Mouse (Mus musculus): ENCODE data around the gene Exoc6b. TPM values are rescaled to one million over a fixed set of nuclear protein-coding genes. Genes with fewer than 3 reads are reported as not detected.

Gene Exoc6b
- 35.4 TPM for polyA plus RNA-seq (2017; shearing (Covaris generic))

DNA sequence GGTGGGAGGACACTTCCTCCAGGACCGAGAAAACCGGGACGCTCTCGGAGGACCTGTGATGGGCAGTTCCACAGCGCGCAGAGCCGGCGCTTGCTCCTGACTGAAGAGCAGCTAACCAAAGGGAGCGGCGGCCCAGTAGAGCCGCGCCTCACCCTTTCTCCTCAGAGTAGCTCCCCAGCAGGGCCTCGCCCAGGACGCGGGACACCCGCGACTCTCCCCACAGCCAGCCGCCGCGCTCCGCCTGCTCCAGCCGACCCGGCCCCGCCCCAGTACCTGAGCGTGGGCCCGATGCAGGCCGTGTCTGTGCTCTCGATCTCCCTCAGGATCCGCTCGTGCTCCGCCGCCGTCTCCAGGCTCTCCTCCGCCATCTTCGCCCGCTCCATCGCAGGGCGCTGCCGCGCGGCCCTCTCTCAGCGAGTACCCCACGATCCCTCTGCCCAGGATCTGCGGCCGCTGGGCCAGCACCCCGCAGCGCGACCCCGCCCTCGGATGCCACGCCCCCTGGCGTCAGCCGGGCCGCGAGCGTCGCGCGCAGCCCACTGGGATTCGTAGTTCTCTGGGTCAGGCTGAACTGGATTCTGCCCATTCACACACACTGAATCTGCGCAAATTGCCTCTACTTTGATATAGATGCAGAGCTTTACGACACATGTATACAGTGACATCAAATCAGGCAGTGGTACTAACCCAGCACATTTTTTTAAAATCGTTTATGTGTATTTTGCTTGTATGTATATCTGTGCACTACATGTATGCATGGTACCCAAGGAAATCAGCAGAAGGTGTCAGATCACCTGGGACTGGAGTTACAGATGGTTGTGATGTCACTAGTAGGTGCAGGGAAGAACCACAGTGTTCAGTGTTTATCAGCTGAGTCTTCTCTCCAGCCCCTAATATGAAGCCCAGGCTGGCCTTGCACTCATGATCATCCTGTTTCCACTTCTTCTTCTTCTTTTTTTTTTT lies at the start of gene Exoc6b:
Gene Exoc6b (minus strand): TSS at position 491 of the 963 bp plus-strand sequence.

DNA sequence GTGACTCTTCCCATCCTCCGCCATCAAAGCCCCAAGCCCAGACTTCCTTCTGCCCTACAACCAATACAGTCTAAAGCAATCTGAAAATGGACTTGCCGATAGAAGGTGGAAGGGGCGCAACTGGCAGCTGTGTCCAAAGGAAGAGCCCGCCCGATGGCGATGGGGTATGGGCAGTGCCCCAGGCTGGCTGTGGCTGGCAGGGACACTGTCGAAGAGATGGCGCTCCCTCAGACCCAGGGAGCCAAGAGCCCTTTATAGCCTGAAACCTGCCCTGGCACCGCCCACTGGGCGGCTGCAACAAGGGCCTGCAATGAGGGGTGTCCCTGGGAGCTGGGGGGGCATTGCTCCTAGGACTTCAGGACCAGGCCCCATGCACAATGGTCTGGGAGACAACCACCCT lies 475.6 kb downstream of the Exoc6b start, which contains the start of gene Cyp26b1:
Gene Cyp26b1 (minus strand): TSS at position 216 of the 400 bp plus-strand sequence.

Other genes starting within 250 kb of the Exoc6b start
- 48.0 TPM for gene Spr, start 68.3 kb upstream of the Exoc6b start, polyA plus RNA-seq (2017; shearing (Covaris generic))
- gene Emx1, start 117.9 kb upstream of the Exoc6b start, polyA plus RNA-seq (2017; shearing (Covaris generic)): not detected

All from naive thymus-derived CD4-positive, alpha-beta T cell, adult 5 months (primary cell).